Mouse (Mus musculus): ENCODE data around the gene Gm28230. TPM values are rescaled to one million over a fixed set of nuclear protein-coding genes. Genes with fewer than 3 reads are reported as not detected.

The Gm28230 gene
- total RNA-seq, 1 experiment = 0.22 TPM

DNA sequence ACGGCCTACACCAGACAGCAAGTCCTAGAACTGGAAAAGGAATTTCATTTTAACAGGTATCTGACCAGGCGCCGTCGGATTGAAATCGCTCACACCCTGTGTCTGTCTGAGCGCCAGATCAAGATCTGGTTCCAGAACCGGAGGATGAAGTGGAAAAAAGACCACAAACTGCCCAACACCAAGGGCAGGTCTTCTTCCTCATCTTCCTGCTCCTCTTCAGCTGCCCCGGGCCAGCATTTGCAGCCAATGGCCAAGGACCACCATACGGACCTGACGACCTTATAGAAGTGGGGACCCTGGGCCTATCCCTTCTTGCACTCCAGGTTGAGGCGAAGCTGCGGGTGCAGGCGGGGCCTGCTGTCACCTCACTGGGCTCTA, 1.8 kb downstream of the Gm28230 start:
- no peak overlapping the region for H3K27ac ChIP-seq (ENCODE audit: insufficient read depth, low read depth, low read length, poor library complexity, severe bottlenecking)
- H3K9me3 ChIP-seq (ENCODE audit: control insufficient read depth, insufficient read depth, low read depth, low read length) = no peaks in the 10 kb centered on the region
- TF ChIP-seq ZNF384 (IDR thresholded peaks at IDR 0.05; ENCODE audit: low read depth, low read length) (no peak), MAFK (IDR thresholded peaks at IDR 0.05; ENCODE audit: insufficient read depth, low read depth, low read length) (no peak), ZC3H11A (IDR thresholded peaks at IDR 0.05; ENCODE audit: borderline replicate concordance, low read depth, low read length) (no peak), CHD2 (IDR thresholded peaks at IDR 0.05; ENCODE audit: low read depth, low read length) (no peak), HCFC1 (IDR thresholded peaks at IDR 0.05; ENCODE audit: borderline replicate concordance, insufficient read depth, low read length) (no peak)
- H3K9ac ChIP-seq (ENCODE audit: insufficient read depth, low read depth, low read length, poor library complexity, severe bottlenecking) = no peak overlapping the region
- DNase-seq (ENCODE audit: low read depth, low spot score) = no peak
- H3K36me3 ChIP-seq (ENCODE audit: control insufficient read depth, insufficient read depth, low read length, poor library complexity, severe bottlenecking) = no peaks in the 10 kb centered on the region
- in situ Hi-C loops (cut with MboI; ENCODE audit: low sequenced_read_pairs in 2 of 2, unreplicated experiment in 2 of 2) = no loop called here
- peaks cover 0 to 3% of the 10 kb centered on the region in 2 experiments; a peak in 1 of 4 replicates for H3K4me1 ChIP-seq (ENCODE audit: control insufficient read depth in 2 of 2, insufficient read depth in 2 of 2, low read length in 2 of 2, poor library complexity in 1 of 2)
- H3K4me3 ChIP-seq (ENCODE audit: insufficient read depth in 1 of 2, low read depth in 1 of 2, low read length in 2 of 2, poor library complexity in 1 of 2, severe bottlenecking in 1 of 2) = peak overlapping the region in 1 of 2 experiments; percentile 5; a peak in 1 of 4 replicates

DNA sequence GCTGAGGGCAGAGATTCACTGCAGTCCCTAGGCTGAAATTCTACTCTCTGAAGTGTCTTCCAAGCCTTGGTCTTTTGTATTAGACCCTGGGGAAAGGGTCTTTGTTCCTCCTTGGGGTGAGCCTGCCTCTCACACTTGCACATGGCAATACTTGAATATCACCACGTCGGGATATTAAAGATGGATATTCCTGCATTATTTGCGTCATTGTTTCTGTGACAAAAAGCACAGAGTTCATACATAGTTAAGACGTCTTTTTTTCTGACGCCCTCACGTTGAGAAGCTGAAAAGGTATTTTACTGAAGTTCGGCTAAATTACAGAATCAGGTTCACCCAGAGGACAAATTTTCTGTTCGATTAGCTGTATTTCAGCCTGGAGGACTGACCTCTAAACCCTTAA, 3.8 kb downstream of the Gm28230 start:
- no peaks in the 10 kb centered on the region for H3K9me3 ChIP-seq (ENCODE audit: control insufficient read depth, insufficient read depth, low read depth, low read length)
- no peak for DNase-seq (ENCODE audit: low read depth, low spot score)
- no peak overlapping the region for H3K4me3 ChIP-seq (ENCODE audit: insufficient read depth in 1 of 2, low read depth in 1 of 2, low read length in 2 of 2, poor library complexity in 1 of 2, severe bottlenecking in 1 of 2)
- in situ Hi-C loops (cut with MboI; ENCODE audit: low sequenced_read_pairs in 2 of 2, unreplicated experiment in 2 of 2) = no loop called here
- H3K4me1 ChIP-seq (ENCODE audit: control insufficient read depth in 2 of 2, insufficient read depth in 2 of 2, low read length in 2 of 2, poor library complexity in 1 of 2) = no peaks in the 10 kb centered on the region; a peak in 1 of 4 replicates
- no peak for TF ChIP-seq HCFC1 (IDR thresholded peaks at IDR 0.05; ENCODE audit: borderline replicate concordance, insufficient read depth, low read length)
- TF ChIP-seq ZNF384 (IDR thresholded peaks at IDR 0.05; ENCODE audit: low read depth, low read length) = no peak
- TF ChIP-seq ZC3H11A (IDR thresholded peaks at IDR 0.05; ENCODE audit: borderline replicate concordance, low read depth, low read length) = no peak
- TF ChIP-seq CHD2 (IDR thresholded peaks at IDR 0.05; ENCODE audit: low read depth, low read length) = no peak
- no peak for TF ChIP-seq MAFK (IDR thresholded peaks at IDR 0.05; ENCODE audit: insufficient read depth, low read depth, low read length)
- H3K9ac ChIP-seq (ENCODE audit: insufficient read depth, low read depth, low read length, poor library complexity, severe bottlenecking) = no peak overlapping the region
- no peaks in the 10 kb centered on the region for H3K36me3 ChIP-seq (ENCODE audit: control insufficient read depth, insufficient read depth, low read length, poor library complexity, severe bottlenecking)
- no peak overlapping the region for H3K27ac ChIP-seq (ENCODE audit: insufficient read depth, low read depth, low read length, poor library complexity, severe bottlenecking)

DNA sequence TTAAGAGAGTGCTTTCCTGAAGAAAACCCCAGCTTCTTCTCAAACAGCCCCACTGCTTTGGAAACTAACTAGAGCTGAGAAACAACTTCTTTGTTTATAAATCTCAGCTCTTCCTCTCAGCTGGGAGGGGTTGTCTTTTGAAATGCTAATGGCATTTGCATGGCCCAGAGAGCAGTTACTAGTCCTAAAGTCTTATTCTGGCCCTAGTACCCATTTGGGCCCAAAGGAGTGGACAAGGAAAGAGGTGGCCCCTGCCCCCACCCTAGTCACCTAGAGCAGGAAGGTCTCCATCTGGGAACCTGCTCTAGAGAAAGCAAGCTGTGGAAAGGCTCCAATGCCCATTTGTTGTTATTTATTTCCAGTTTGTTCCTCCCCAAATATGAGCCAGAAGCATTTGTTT, 4.5 kb downstream of the Gm28230 start:
- Histone ChIP-seq H3K4me3 (ENCODE audit: insufficient read depth in 1 of 2, low read depth in 1 of 2, low read length in 2 of 2, poor library complexity in 1 of 2, severe bottlenecking in 1 of 2) (no peak overlapping the region), H3K27ac (ENCODE audit: insufficient read depth, low read depth, low read length, poor library complexity, severe bottlenecking) (no peak overlapping the region), H3K9ac (ENCODE audit: insufficient read depth, low read depth, low read length, poor library complexity, severe bottlenecking) (no peak overlapping the region), H3K36me3 (ENCODE audit: control insufficient read depth, insufficient read depth, low read length, poor library complexity, severe bottlenecking) (no peaks in the 10 kb centered on the region), H3K4me1 (ENCODE audit: control insufficient read depth in 2 of 2, insufficient read depth in 2 of 2, low read length in 2 of 2, poor library complexity in 1 of 2) (no peaks in the 10 kb centered on the region; a peak in 1 of 4 replicates), H3K9me3 (ENCODE audit: control insufficient read depth, insufficient read depth, low read depth, low read length) (no peaks in the 10 kb centered on the region)
- DNase-seq (ENCODE audit: low read depth, low spot score) = no peak
- TF ChIP-seq CHD2 (IDR thresholded peaks at IDR 0.05; ENCODE audit: low read depth, low read length) = no peak
- TF ChIP-seq MAFK (IDR thresholded peaks at IDR 0.05; ENCODE audit: insufficient read depth, low read depth, low read length) = no peak
- no peak for TF ChIP-seq ZC3H11A (IDR thresholded peaks at IDR 0.05; ENCODE audit: borderline replicate concordance, low read depth, low read length)
- TF ChIP-seq HCFC1 (IDR thresholded peaks at IDR 0.05; ENCODE audit: borderline replicate concordance, insufficient read depth, low read length) = no peak
- no peak for TF ChIP-seq ZNF384 (IDR thresholded peaks at IDR 0.05; ENCODE audit: low read depth, low read length)
- in situ Hi-C loops (cut with MboI; ENCODE audit: low sequenced_read_pairs in 2 of 2, unreplicated experiment in 2 of 2) = no loop called here

DNA sequence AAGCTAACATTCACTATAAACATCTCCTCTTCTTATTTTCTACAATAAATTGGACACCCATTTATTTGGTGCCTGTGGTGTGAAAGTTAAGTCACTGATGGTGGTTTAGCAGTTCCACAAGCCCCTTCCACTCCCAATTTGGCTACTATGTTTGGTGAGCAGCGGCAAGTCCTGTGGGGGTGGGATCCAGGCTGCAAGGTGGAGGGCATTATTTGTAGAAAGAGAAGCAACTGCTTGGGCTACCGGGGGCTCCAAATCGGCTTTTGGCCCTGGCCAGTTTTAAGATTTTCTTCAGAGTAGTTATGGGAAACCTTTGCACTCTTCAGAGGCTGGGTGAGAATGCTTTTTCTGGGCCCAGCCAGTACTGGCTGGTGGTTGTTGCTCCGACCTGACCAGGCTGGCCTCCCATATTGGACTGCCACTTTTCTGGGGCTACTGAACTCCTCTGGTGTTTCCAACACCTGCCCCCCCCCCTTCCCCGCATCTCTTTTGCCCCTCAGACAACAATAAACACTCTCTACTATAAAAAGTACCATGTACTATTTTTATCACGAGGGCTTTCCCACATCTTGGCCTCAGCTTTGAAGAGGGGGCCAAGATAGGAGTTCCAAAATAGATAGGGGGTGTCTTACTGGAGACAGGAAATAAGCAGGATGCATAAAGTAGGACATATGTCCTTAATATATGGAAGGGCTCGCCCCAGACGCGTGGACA, 5.4 kb downstream of the Gm28230 start:
- TF ChIP-seq HCFC1 (IDR thresholded peaks at IDR 0.05; ENCODE audit: borderline replicate concordance, insufficient read depth, low read length) (no peak), ZC3H11A (IDR thresholded peaks at IDR 0.05; ENCODE audit: borderline replicate concordance, low read depth, low read length) (no peak), CHD2 (IDR thresholded peaks at IDR 0.05; ENCODE audit: low read depth, low read length) (no peak), MAFK (IDR thresholded peaks at IDR 0.05; ENCODE audit: insufficient read depth, low read depth, low read length) (no peak), ZNF384 (IDR thresholded peaks at IDR 0.05; ENCODE audit: low read depth, low read length) (no peak)
- no peak for DNase-seq (ENCODE audit: low read depth, low spot score)
- Histone ChIP-seq H3K9ac (ENCODE audit: insufficient read depth, low read depth, low read length, poor library complexity, severe bottlenecking) (no peak overlapping the region), H3K27ac (ENCODE audit: insufficient read depth, low read depth, low read length, poor library complexity, severe bottlenecking) (no peak overlapping the region), H3K4me1 (ENCODE audit: control insufficient read depth in 2 of 2, insufficient read depth in 2 of 2, low read length in 2 of 2, poor library complexity in 1 of 2) (no peaks in the 10 kb centered on the region; a peak in 1 of 4 replicates), H3K9me3 (ENCODE audit: control insufficient read depth, insufficient read depth, low read depth, low read length) (no peaks in the 10 kb centered on the region), H3K4me3 (ENCODE audit: insufficient read depth in 1 of 2, low read depth in 1 of 2, low read length in 2 of 2, poor library complexity in 1 of 2, severe bottlenecking in 1 of 2) (no peak overlapping the region), H3K36me3 (ENCODE audit: control insufficient read depth, insufficient read depth, low read length, poor library complexity, severe bottlenecking) (no peaks in the 10 kb centered on the region)
- in situ Hi-C loops (cut with MboI; ENCODE audit: low sequenced_read_pairs in 2 of 2, unreplicated experiment in 2 of 2) = no loop called here

Measured in ES-E14 (cell line).